Mouse (Mus musculus): ENCODE measurements around the gene Ly6g6e.

The Ly6g6e gene

DNA sequence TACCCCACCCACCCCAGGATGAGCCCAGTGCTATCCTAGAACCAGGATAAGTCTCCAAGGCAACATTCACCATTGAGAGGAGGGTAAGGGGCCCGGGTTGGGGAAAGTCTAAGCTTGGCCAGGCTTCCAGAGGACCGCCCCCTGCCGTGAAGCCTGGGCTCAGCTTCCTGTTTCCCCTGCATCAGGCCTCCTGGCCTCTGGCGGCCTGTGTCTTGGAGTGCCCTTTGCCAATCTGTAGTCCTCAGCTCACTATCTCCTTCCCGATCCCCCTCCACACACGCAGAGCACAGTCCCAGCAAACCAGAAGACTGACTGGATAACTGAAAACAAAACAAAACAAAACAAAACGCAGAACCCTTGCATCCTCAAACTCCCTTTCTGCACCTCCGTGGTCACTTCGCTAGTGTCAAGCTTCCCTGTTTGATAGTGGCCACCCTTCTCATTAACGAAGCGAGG, 27.1 kb upstream of the Ly6g6e start, which contains the start of gene Clic1:
Gene Clic1 (plus strand): TSS at position 406 of the 456 bp plus-strand sequence.
- ATAC-seq (ENCODE audit: low TSS enrichment): no peak

DNA sequence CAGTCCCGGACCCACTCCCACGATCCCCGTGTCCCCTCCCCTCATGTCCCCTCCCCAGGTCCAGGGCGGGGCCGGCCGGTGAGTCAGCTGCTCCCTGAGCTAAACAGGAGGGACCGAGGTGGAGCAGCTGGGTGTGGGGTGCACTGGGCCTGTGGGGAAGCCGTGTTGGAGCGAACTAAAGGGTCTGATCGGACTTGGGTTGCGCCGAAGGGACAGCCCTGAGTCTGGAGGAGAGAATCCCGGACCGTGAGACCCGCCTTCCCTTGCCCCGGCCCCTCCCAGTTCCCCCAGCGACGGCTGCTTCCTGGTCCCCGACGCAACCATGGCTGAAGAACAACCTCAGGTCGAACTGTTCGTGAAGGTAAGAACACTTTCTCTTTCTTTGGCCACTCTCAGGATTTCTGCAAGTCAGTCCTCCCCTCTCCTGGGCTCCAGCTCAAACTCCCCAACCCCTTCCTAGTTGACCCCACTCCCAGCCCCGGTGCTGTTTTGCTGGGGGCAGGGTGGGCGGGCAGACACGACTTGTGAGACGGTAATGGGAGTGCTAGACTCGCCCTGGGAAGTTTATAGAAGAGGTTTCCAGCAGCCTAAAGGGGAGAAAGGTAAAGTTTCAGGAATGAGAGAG, 26.5 kb upstream of the Ly6g6e start:
- ATAC-seq (ENCODE audit: low TSS enrichment): no peak

DNA sequence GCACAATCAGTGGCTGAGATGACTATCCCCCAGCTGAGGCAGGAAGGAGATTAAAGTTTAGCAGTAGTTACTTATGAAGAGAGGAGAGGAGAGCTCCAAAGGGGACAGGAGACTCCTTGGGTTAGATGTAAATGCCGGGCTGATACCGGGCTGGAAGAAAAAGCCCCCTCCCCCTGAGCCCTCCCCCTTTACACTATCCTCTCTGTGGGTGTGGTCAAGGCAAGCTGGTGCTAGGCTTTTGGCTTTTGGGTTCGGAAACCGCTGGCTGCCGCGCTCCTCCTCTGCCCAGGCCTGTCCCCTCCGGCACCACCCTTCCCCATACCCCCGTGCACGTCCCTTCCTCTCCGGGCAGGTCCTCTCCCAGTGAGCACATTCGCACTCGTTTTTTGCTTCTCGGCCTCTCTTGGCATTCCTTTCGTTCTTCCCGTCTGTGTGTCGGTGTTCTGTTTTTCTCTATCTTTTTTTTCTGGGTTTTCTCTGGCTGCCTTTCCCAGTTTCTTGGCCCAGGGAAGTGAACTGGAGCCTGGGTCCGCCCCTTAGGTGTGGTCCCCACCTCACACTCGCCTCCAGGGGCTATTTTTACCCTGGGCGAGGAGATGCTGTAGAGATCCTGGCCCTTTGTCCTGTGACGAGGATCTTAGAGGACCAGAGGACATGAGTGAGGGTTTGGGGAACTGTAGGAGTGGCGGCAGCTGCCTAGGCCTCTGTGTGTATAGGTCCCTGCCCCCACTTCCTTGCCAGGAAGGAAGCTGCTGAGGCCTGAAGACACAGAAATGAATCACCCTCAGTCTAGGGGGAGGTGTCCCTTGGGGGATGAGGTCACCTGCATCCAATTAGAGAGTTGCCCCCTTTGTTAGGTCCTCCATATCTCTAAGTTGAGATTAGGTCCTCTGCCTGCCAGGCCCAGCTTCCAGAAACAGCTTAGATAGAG, 25.3 kb upstream of the Ly6g6e start:
- no peak for ATAC-seq (ENCODE audit: low TSS enrichment)

DNA sequence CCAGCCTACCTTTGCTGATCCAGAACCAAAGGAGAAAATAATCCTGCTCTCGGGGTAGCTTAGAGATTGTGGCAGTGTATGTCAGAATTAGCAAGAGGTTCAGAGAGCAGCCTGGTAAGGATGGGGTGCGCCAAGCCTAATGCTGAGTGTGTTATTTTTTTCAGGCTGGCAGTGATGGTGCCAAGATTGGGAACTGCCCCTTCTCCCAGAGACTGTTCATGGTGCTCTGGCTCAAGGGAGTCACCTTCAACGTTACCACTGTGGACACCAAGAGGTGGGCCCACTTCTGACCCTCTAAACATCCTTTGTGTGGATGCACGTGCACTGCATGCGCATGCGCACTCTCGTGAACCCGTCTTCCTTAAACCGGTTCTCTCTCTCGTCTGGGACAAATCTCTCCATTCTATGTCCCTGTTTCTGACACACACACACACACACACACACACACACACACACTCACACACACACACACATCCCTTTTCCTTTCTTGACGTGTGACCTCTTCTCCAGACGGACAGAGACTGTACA, 24.4 kb upstream of the Ly6g6e start:
- no peak for ATAC-seq (ENCODE audit: low TSS enrichment)

DNA sequence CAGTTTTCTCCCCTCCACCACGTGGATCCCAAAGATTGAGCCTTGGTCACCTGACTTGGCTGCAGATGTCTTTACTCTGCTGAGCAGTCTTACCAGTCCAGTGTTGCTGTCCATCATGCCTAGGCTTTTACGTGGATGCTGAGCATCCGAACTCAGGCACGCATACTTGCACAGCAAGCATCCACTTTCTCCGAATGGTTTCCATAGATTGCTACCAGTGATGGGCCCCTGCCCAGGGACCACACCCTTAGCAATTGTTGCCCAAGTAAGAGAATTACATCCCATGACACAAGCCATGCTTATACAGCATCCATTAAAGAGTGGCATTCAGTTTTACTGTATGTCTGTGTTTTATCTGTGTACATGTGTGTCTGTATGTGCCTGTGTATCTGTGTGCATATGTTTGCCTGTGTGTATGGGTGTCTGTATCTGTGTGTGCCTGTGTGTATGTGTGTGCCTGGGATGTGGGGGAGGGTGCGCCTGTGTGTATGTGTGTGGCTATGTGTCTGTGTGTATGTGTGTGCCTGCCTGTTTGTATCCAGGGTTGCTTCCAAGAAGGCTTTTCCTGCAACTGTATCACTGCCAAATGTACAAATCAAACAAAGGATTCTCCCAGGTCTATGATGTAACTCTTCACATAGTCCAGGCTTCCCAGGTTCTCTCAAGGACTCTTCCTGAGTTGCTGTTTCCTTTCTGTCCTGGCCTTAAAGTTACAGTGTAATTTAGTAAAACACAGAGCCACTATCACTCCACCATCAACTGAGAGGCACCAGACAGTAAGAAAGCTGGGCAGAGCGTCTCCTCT, 20.8 kb upstream of the Ly6g6e start:
- ATAC-seq (ENCODE audit: low TSS enrichment): no peak

DNA sequence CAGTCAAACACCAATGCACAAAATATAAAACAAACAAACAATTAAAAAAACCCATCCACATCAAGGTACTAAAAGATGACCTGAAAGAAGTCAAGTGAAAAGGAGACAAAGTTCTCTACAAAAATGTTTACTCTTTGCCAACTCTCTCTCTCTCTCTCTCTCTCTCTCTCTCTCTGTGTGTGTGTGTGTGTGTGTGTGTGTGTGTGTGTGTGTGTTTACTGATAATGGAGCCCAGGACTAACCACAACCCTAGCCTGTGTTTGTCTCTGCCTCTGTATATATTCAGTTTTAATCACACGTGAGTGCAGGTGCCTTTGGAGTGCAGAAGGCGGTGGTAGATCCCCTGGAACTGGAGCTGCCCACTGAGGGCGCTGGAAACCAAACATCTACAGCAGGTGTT, 19.6 kb upstream of the Ly6g6e start:
- no peak for ATAC-seq (ENCODE audit: low TSS enrichment)

DNA sequence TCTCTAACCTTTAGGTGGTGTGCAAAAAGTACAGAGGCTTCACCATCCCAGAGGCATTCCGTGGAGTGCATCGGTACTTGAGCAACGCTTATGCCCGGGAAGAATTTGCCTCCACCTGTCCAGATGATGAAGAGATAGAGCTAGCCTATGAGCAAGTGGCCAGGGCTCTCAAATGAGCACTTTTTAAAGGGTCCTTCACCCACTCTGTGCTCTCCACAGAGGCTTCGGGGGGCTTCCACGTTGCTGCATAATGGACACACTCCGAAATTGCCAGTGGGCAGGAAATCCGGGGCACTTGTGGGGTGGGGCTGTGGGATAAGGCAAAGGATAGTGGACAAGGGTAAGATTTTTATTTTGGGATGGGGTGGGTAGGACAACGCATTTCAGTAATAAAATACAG, 18.4 kb upstream of the Ly6g6e start:
- ATAC-seq (ENCODE audit: low TSS enrichment): no peak

DNA sequence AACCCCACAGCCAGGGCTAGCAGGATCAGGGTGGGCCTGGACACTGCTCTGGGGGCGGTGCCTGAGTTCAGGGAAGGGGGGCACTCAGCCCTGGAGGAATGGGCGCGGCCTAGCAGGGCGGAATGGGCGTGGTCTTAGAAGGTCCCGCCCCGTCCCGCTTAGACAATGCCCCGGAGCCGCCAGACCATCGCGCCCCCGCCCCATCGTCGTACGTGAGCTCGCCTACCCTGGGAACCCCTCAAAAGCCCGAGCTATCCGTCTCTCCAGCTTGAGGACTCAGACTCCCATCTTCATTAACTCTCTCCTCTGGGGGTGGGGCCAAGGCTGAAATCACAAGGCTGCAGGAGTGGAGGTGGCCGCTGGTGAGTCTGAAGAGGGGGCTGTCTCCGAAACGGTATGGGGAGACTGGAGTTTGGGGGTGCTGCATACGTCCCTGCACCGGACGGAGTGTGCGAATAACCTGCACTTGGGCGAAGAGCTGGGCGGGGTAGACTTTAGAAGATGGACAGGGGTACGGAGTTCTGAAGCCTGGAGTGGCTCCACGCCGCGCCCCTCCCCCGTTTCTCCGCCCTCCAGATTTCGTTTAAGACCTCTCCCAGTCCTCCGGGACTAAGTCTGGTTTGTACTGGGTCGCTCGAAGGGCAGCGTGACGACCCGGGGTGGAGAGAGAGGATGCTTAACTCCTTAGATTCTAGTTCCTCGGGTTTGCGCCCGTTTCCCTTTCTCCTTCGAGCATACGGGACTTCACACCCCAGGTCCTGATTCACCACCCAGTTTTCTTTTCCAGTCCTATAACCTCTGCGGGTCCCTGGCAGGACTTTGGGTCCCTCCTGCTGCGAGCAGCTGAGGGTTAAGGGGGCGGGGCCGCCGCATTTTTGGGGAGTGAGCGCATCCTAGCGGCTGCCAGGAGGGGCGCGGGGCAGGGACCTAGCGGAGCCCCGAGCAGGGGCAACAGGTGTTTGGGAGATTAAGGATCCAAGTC, 17.5 kb upstream of the Ly6g6e start, which contains the start of gene Ddah2:
Gene Ddah2 (plus strand): TSS at position 125 of the 982 bp plus-strand sequence.
- peak; percentile 73 for ATAC-seq (ENCODE audit: low TSS enrichment)

DNA sequence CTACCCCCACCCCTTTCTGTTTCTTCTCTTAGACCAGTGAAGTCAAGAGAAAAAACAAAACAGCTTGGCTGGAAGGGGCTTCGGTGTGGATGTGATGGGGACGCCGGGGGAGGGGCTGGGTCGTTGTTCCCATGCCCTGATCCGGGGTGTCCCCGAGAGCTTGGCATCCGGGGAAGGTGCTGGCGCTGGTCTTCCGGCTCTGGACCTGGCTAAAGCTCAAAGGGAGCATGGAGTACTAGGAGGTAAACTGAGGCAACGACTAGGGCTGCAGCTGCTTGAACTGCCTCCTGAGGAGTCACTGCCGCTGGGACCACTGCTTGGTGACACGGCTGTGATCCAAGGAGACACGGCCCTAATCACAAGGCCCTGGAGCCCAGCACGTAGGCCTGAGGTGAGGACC, 16.6 kb upstream of the Ly6g6e start:
- ATAC-seq (ENCODE audit: low TSS enrichment): no peak

DNA sequence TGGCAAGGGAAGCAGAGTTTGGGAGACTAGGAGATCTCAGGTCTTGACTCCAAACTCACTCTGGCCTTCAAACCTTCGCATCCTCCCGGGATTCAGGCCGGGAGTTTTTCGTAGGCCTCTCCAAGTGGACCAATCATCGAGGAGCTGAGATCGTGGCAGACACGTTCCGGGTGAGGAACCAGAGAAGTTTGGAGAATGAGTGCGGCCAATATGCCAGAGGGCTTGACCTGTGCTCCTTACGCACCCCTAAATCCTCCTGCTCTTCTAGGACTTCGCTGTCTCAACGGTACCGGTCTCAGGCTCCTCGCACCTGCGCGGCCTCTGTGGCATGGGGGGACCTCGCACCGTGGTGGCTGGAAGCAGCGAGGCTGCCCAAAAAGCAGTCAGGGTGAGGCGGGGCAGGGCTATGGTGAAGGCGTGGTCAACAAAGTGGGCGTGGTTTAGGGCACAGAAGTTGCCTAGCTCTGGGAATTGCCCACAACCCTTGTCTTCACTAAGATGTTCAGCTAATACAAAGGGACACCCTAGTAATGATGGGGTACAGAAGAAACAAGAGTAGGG, 15.9 kb upstream of the Ly6g6e start:
- ATAC-seq (ENCODE audit: low TSS enrichment): no peak

DNA sequence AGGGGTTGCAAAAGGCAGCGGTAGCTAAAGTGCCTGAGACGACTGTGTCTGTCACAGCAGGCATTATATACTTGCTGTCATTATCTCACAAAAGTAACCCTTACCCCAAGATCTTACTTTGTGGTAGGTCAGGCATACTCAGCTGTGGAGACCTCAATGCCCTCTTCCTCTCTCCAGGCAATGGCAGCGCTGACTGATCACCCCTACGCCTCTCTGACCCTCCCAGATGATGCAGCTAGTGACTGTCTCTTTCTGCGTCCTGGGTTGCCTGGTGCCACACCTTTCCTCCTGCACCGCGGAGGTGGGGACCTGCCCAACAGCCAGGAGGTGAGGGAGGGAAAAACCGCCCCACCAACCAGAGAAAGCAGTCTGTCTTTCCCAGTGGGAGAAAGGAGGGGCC, 15.4 kb upstream of the Ly6g6e start:
- no peak for ATAC-seq (ENCODE audit: low TSS enrichment)

DNA sequence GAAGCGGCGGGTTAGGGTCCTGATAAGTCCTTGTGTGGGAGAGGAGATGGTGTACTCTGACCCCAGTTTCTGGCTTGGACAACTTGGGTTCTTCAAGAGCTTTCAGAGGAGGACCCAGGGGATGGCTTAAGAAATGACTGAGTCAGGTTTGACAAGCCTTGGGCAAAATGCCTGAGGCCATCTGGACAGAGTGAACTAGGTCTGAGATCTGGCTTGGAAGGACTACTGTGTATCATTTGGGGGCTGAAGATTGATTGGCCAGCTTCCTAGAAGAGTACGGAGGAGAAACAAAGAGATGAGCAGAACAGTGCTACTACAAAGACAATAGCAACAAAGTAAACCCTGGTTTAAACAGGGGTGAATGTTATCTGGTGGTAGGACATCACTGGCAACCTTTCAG, 13.2 kb upstream of the Ly6g6e start:
- ATAC-seq (ENCODE audit: low TSS enrichment): no peak

DNA sequence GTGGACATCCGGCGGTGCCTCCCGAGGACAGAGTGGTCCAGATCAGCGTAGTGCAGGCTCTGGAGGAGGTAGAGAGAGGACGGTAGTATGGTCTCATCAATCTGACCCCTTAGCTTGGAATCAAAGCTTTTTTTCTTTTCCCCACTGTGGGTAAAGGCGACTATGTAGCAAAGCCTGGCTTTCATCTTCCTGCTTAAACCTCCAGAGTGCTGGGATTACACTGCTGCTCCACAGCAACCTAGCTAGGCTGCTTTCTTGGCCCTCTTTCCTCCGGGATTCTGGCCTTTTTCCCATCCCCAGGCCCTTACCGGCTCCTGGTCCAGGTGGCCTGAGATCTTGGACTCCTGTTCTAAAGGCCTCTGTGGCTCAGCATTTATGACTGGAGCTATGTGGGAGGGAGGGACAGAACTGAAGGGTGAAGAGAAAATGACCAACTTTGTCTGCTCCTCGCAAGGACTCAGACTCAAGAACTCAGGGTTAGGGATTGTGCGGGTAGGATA, 12.3 kb upstream of the Ly6g6e start:
- ATAC-seq (ENCODE audit: low TSS enrichment): no peak

DNA sequence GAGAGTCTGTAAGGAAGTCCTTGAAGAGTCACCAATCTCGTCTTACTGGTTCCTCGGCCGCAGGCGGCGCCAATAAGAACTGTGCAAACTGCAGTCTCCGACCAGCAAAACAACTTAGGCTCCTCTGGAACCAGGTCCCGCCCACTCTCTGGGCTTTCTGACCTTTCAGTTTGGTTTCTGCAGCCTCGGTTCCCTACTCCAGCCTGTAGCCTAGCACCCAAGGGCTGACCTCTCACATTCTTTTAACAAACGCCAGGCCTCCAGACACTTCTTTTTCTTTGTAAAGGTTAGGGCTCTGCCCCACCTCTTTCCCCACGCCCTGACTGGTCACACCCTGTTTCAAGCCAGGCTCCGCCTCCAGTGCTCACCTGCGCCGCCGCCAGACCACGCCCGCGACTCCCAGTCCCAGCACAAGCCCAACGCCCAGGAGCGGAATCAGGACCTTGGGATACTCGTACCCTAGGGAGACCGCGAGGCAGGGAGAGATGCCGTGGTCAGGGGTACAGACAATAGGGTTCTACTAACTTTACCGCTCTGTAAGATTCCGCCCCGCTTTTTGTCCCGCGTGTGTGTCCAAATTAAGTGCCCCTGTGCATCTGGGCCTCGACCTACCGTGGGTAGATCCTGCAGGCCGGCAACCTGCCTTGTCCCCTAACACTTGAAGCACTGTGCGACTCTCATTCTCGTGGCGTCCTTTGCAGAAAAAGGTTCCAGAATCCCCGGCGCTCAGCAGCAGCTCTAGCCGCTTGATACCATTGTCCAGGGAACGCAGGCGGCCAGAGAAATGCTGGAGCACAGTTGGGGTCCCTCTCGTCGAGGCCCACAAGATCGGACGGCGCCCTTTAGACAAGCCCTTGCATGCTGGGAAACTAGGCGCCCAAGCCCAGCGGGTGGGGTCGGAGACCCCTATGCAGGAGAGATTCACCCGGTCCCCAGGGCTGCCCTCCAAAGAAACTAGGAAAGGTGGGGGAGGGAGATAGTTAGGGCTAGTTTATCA, 11.5 kb upstream of the Ly6g6e start, which contains the start of gene Ly6g6c:
Gene Ly6g6c (plus strand): TSS at position 438 of the 997 bp plus-strand sequence.
- ATAC-seq (ENCODE audit: low TSS enrichment): no peak

DNA sequence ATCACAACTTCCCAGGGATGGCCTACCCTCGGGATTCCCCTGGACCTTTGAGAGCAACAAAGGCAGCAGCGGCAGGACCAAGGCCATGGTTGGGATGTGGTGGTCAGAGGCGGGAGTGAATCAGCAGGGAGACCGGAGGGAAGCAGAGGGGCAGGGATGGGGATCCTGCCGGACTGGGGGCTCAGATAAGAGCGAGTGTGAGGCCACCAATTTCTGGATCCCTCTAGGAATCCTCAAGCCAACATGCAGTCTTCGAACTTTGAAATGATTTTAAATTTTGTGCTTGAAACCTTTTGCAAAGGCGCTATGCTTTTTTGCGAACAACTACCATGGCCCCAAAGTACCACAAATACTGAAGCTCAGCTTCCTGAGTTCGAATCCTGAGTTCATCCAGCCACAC, 10.6 kb upstream of the Ly6g6e start, which contains the start of gene Mpig6b:
Gene Mpig6b (minus strand): TSS at position 101 of the 400 bp plus-strand sequence.
- no peak for ATAC-seq (ENCODE audit: low TSS enrichment)

DNA sequence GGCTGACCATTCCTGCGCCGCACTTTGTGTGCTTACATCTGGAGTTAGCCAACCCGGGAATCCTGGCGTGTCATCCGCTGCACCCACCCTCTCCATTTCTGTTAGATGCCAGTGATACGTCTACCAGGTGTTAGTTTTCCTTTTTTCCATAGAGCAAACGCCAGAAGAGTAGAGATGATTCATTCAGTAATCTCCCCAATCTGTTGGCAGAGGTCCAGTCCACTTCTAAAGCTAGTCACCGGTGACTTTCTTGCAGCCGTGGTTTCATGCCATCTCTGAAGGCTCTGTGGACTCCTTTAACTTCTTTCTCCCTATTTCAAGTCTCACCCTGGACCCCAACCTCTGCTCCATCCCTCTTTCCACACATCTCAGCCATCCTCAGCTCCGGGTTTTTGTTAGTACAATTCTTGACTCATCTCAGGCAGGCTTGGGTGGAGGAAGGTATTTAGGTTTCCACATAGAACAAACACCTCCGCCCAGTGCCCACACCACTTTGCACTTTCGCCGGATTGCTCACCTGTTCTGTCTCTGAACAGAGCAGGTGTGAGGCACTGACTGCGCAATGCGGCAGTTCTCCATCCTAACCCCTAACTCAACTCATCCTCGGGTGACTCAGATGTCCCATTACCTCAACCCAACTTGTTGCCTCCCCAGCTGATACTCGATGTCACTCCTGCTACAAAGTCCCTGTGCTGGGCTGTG, 8.3 kb upstream of the Ly6g6e start:
- no peak for ATAC-seq (ENCODE audit: low TSS enrichment)

DNA sequence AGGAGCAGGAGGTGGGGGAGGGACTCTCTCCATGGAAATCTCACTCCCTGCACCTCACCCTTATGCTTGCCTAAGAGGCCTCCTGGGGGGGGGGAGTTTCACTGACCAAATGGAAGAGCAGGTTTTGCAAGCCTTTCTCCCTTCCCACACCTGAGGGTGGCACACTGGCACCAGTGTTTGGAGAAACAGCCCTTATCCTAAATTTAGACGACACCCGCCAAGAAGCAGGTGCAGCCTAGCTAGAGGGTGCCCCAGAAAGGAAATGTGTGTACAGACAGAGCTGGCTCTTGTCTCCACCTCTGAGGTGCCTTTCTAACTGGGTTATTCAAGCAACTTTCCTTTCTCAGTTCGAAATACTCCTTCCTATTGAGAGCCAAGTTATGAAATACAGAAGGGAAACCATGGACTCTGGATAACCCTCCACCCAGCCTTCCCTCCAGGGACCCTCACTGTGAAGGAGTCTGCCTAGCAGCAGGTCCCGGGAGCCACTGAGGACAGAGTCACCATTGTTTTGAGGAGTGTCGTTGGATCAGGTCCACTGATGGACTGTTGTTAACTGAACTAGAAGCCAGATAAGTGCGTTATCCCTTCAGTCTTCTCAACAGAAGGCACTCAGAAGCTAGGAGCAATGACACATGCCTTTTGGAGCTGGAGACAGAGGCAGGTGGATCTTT, 6.0 kb upstream of the Ly6g6e start:
- peak; percentile 81; the same call in 1 of the 2 replicates for ATAC-seq (ENCODE audit: low TSS enrichment)
